In the genomic region with DNA sequence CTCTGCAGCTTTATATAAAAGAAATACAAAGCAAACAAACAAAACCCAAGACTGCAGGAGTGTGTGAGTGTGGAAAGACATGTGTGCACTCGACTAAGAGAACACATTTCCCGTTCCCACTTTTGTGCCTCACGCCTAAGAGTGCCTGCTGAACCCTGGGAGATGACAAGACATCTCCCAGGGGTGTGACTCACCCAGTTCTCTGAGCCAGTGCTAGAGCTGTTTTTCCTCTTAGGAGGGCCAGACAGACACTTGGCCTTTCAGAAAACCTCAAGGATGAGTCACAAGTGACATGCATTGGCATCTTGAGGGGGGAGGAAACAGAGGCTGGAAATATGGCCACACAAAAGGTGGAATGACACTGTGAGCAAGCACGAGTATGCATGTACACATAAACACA, we compare ENCODE assay signal across 10 mouse cellular contexts.
DNase-seq lines count a peak whose midpoint lies in the region; ATAC-seq and TF ChIP-seq lines count a peak whose summit lies in the region.
"Had no signal": no experiment of that assay in that cellular context is flagged by ENCODE, and none has a peak within 500 bp of the region (broad histone marks: within the 10 kb centered on the region; RNA-seq: fewer than 3 reads in every experiment).

No protein-coding gene starts in this region.

- H3K9ac ChIP-seq in MEL (ENCODE audit: control insufficient read depth, low read depth, low read length, poor library complexity, severe bottlenecking): no peak overlapping the region
- no peak overlapping the region for H3K9ac ChIP-seq in forebrain, embryonic 14.5 days (ENCODE audit: low read length)
- H3K9ac ChIP-seq in hindbrain, postnatal 0 days (replicated peaks; ENCODE audit: low read length): no peak overlapping the region
- no peak overlapping the region for H3K9ac ChIP-seq in intestine, embryonic 16.5 days (ENCODE audit: low read depth, low read length)
- H3K9ac ChIP-seq: liver, embryonic 15.5 days had no signal

- peak in 1 of 2 experiments; percentile 21 for DNase-seq in left cerebral cortex, adult 2 months (ENCODE audit: extremely low spot score in 1 of 2, low spot score in 2 of 2)
- no peak for DNase-seq in left cerebral cortex, adult 9 months (ENCODE audit: low spot score in 2 of 2)
- DNase-seq in MEL (ENCODE audit: low read depth, low spot score): peak; percentile 58
- DNase-seq in forebrain, embryonic 14.5 days (ENCODE audit: low spot score): no peak
- no peak for DNase-seq in hindbrain, postnatal 0 days (ENCODE audit: low spot score)
- no peak for DNase-seq in spleen, adult 12 weeks (ENCODE audit: low spot score)
- DNase-seq: kidney, adult 11 months; thymus, postnatal 36 days had no signal

- no peaks in the 10 kb centered on the region for H3K27me3 ChIP-seq in MEL (ENCODE audit: control insufficient read depth in 1 of 2, insufficient read depth in 2 of 2, low read length in 2 of 2)
- no peaks in the 10 kb centered on the region for H3K27me3 ChIP-seq in forebrain, embryonic 14.5 days (replicated peaks; ENCODE audit: control insufficient read depth, insufficient read depth, low read length)
- no peaks in the 10 kb centered on the region for H3K27me3 ChIP-seq in hindbrain, postnatal 0 days (ENCODE audit: insufficient read depth, low read length)
- no peaks in the 10 kb centered on the region for H3K27me3 ChIP-seq in intestine, embryonic 16.5 days (replicated peaks; ENCODE audit: control insufficient read depth, insufficient read depth, low read length)

- 0 out of 4 replicates have a peak, but pooled peaks of 1 of the 2 experiments have one; percentile 8 for TF ChIP-seq EP300 in MEL (IDR thresholded peaks at IDR 0.05; ENCODE audit: low read depth in 1 of 2, low read length in 2 of 2)

- TF ChIP-seq POLR2A in MEL (IDR thresholded peaks at IDR 0.05; ENCODE audit: control insufficient read depth in 1 of 2, insufficient read depth in 1 of 2, low read depth in 1 of 2, low read length in 2 of 2, poor library complexity in 1 of 2): no peak

- H3K4me1 ChIP-seq in MEL (ENCODE audit: control insufficient read depth in 1 of 2, insufficient read depth in 2 of 2, low read length in 2 of 2): peaks cover 4 to 18% of the 10 kb centered on the region in 2 experiments
- H3K4me1 ChIP-seq in forebrain, embryonic 14.5 days (ENCODE audit: control insufficient read depth, insufficient read depth, low read length): peaks cover 55% of the 10 kb centered on the region
- peaks cover 21% of the 10 kb centered on the region for H3K4me1 ChIP-seq in hindbrain, postnatal 0 days (ENCODE audit: insufficient read depth, low read length)
- H3K4me1 ChIP-seq in intestine, embryonic 16.5 days (ENCODE audit: control insufficient read depth, insufficient read depth, low read length): peaks cover 16% of the 10 kb centered on the region; the same call in 1 of the 2 replicates

- TF ChIP-seq RAD21 in MEL (IDR thresholded peaks at IDR 0.05; ENCODE audit: low read depth, low read length): no peak

- peaks cover 2 to 12% of the 10 kb centered on the region in 2 experiments for H3K36me3 ChIP-seq in MEL (ENCODE audit: control insufficient read depth in 1 of 2, insufficient read depth in 2 of 2, low read length in 2 of 2)
- no peaks in the 10 kb centered on the region for H3K36me3 ChIP-seq in forebrain, embryonic 14.5 days (ENCODE audit: control insufficient read depth, insufficient read depth, low read length)
- H3K36me3 ChIP-seq in hindbrain, postnatal 0 days (ENCODE audit: insufficient read depth, low read length): no peaks in the 10 kb centered on the region
- no peaks in the 10 kb centered on the region for H3K36me3 ChIP-seq in intestine, embryonic 16.5 days (ENCODE audit: control insufficient read depth, insufficient read depth, low read length)
- H3K36me3 ChIP-seq: liver, embryonic 15.5 days had no signal

- no peak for TF ChIP-seq CTCF in left cerebral cortex, adult 2 months (IDR thresholded peaks at IDR 0.05)
- no peak for TF ChIP-seq CTCF in MEL (IDR thresholded peaks at IDR 0.05 in 2 of 3, conservative IDR thresholded peaks at IDR 0.05 in 1 of 3; ENCODE audit: control insufficient read depth in 1 of 3, insufficient read depth in 1 of 3, low read depth in 2 of 3, low read length in 3 of 3, poor library complexity in 1 of 3, severe bottlenecking in 1 of 3)
- TF ChIP-seq CTCF in hindbrain, postnatal 0 days (IDR thresholded peaks at IDR 0.05; ENCODE audit: low read depth): no peak

- no peak overlapping the region for H3K4me2 ChIP-seq in forebrain, embryonic 14.5 days (ENCODE audit: low read length)
- no peak overlapping the region for H3K4me2 ChIP-seq in hindbrain, postnatal 0 days (ENCODE audit: low read depth, low read length)
- H3K4me2 ChIP-seq in intestine, embryonic 16.5 days (ENCODE audit: low read depth, low read length): no peak overlapping the region
- H3K4me2 ChIP-seq: liver, embryonic 15.5 days had no signal

- intact Hi-C loops in left cerebral cortex, adult 2 months (cut with DNase I): loop anchor here (1.0 to 5.0 kb wide), 6 partner anchors 8 to 290 kb away; no protein-coding TSS in a partner anchor

- H3K4me3 ChIP-seq in left cerebral cortex, adult 2 months: no peak overlapping the region
- no peak overlapping the region for H3K4me3 ChIP-seq in MEL (ENCODE audit: control insufficient read depth in 1 of 2, insufficient read depth in 1 of 2, low read depth in 2 of 2, low read length in 2 of 2)
- H3K4me3 ChIP-seq in forebrain, embryonic 14.5 days (ENCODE audit: low read depth, low read length): no peak overlapping the region
- H3K4me3 ChIP-seq in hindbrain, postnatal 0 days (ENCODE audit: low read length): no peak overlapping the region
- no peak overlapping the region for H3K4me3 ChIP-seq in intestine, embryonic 16.5 days (ENCODE audit: low read length)
- H3K4me3 ChIP-seq: liver, embryonic 15.5 days had no signal

- no peaks in the 10 kb centered on the region for H3K79me2 ChIP-seq in MEL (ENCODE audit: control insufficient read depth, insufficient read depth, low read length, poor library complexity)

- WGBS in forebrain, embryonic 14.5 days: 70% methylated on average over 4 of the region's 4 CpGs
- 49% methylated on average over 4 of the region's 4 CpGs for WGBS in hindbrain, postnatal 0 days
- WGBS in intestine, embryonic 16.5 days: 56% methylated on average over 4 of the region's 4 CpGs

- ATAC-seq in forebrain, embryonic 14.5 days: no peak
- ATAC-seq in hindbrain, postnatal 0 days: no peak
- ATAC-seq in intestine, embryonic 16.5 days: no peak

- no peaks in the 10 kb centered on the region for H3K9me3 ChIP-seq in MEL (replicated peaks; ENCODE audit: insufficient read depth, low read length)
- no peaks in the 10 kb centered on the region for H3K9me3 ChIP-seq in forebrain, embryonic 14.5 days (replicated peaks; ENCODE audit: control insufficient read depth, low read length)
- no peaks in the 10 kb centered on the region for H3K9me3 ChIP-seq in hindbrain, postnatal 0 days (ENCODE audit: low read length)
- H3K9me3 ChIP-seq in intestine, embryonic 16.5 days (ENCODE audit: control insufficient read depth, low read length): no peaks in the 10 kb centered on the region
- H3K9me3 ChIP-seq: liver, embryonic 15.5 days had no signal

- peak overlapping the region; percentile 25; the same call in 1 of the 2 replicates for H3K27ac ChIP-seq in left cerebral cortex, adult 2 months
- H3K27ac ChIP-seq in MEL (ENCODE audit: control insufficient read depth, low read depth, low read length): no peak overlapping the region
- H3K27ac ChIP-seq in forebrain, embryonic 14.5 days (ENCODE audit: low read depth, low read length): peak overlapping the region; percentile 83
- peak overlapping the region; percentile 61; the same call in 1 of the 2 replicates for H3K27ac ChIP-seq in hindbrain, postnatal 0 days
- no peak overlapping the region for H3K27ac ChIP-seq in intestine, embryonic 16.5 days (ENCODE audit: low read length)
- H3K27ac ChIP-seq: liver, embryonic 15.5 days had no signal

TF ChIP-seq in MEL, 35 proteins besides CTCF, POLR2A, EP300 and RAD21:
- TF ChIP-seq ZKSCAN1 (IDR thresholded peaks at IDR 0.05; ENCODE audit: low read depth, low read length) (no peak), MAX (IDR thresholded peaks at IDR 0.05; ENCODE audit: low read length) (0 out of 2 replicates have a peak, but pooled peaks have one; percentile 14)

Comparison
In these comparisons a context has a peak if more than half of its experiments do, and no peak if none do; other contexts are left out.
1. H3K27ac ChIP-seq: peak in left cerebral cortex, adult 2 months (single experiment), forebrain, embryonic 14.5 days (single experiment) and hindbrain, postnatal 0 days (single experiment); none in MEL (single experiment) and intestine, embryonic 16.5 days (single experiment).